Mouse (Mus musculus) lung, embryonic 14.5 days (tissue): ENCODE data around the gene Nrcam. TPM values are rescaled to one million over a fixed set of nuclear protein-coding genes. Genes with fewer than 3 reads are reported as not detected.

ENCODE experiments used
- ATAC-seq: fragments of 200-750 bp; cut with Nextera tagmentation; 2 replicates; pipeline ENCODE4 v1.8.0; 2017; ENCODE audit warnings: mild to moderate bottlenecking, moderate TSS enrichment, moderate library complexity; ENCODE audit not compliant: insufficient read depth
- DNase-seq: peaks from one replicate; pipeline ENCODE4 v3.0.0-alpha.2; 2015
- H3K27ac ChIP-seq: fragments of 300-500 bp; sonication (generic); 2 replicates; pipeline ENCODE4 v1.5.1; 2014; ENCODE audit warnings: low read depth, mild to moderate bottlenecking, moderate library complexity
- H3K27me3 ChIP-seq: fragments of 300-500 bp; sonication (generic); 2 replicates; pipeline ENCODE4 v1.6.1; 2014; ENCODE audit warnings: low read length, control low read depth; ENCODE audit not compliant: insufficient read depth
- H3K36me3 ChIP-seq: fragments of 300-500 bp; sonication (generic); 2 replicates; pipeline ENCODE4 v1.6.1; 2014; ENCODE audit warnings: control low read depth; ENCODE audit not compliant: insufficient read depth
- H3K4me1 ChIP-seq: fragments of 300-500 bp; sonication (generic); 2 replicates; pipeline ENCODE4 v1.6.1; 2014; ENCODE audit warnings: antibody characterized with exemption, control low read depth; ENCODE audit not compliant: insufficient read depth
- H3K4me2 ChIP-seq: fragments of 300-500 bp; sonication (generic); 2 replicates; pipeline ENCODE4 v1.6.1; 2014; ENCODE audit warnings: mild to moderate bottlenecking
- H3K4me3 ChIP-seq: fragments of 300-500 bp; sonication (generic); 2 replicates; pipeline ENCODE4 v1.5.1; 2014; ENCODE audit warnings: low read depth, low read length
- H3K9ac ChIP-seq: fragments of 300-500 bp; sonication (generic); 2 replicates; pipeline ENCODE4 v1.6.1; 2014
- H3K9me3 ChIP-seq: fragments of 300-500 bp; sonication (generic); 2 replicates; pipeline ENCODE4 v1.6.1; 2016; ENCODE audit warnings: low read depth, low read length, control low read depth
- CTCF ChIP-seq: IDR thresholded peaks from 2 replicates; pipeline ENCODE4 v1.5.1; 2016; ENCODE audit warnings: antibody characterized with exemption, low read depth
- WGBS: fragments of 180-500 bp; shearing (Covaris S2); extraction: QIAGEN DNeasy Blood & Tissue Kit; methylation state at CpG from one replicate; pipeline ENCODE4 v1.1.7; 2014; 5-methylcytosine and 5-hydroxymethylcytosine counted together
- polyA plus RNA-seq: library from polyadenylated mRNA; unstranded; fragments of >200 nt; fragmentation: Nextera tagmentation; extraction: Ambion mirVana; gene quantifications from 2 replicates; pipeline ENCODE4 v1.2.1, GENCODE M21; 2014

The Nrcam gene
- polyA plus RNA-seq, 1 experiment from 2014 or later: 20.6 TPM

DNA sequence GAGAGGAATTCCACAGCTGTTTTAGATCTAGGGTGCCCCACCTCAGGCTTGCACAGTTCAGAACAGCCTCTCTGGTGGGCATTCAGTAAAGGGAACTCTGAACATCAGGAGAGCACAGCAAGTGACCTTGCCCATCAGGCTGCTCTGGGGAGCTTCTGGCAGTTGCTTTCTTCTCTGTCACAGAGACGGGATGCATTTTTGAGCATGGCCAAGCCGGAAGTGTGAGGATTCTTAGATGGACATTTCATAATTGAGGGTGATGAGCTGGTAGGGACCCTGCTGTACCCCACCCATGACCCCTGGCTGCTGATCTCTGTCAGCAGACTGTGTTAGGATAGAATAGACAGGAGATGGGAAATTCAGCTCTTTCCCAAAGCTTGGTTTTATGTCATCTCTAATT is 225.4 kb downstream of the Nrcam start:
- ATAC-seq (no peak), DNase-seq (no peak)
- TF ChIP-seq CTCF: no peak
- Histone ChIP-seq H3K36me3 (no peaks in the 10 kb centered on the region), H3K9ac (no peak overlapping the region), H3K9me3 (no peaks in the 10 kb centered on the region), H3K4me3 (no peak overlapping the region), H3K4me1 (no peaks in the 10 kb centered on the region), H3K4me2 (no peak overlapping the region), H3K27ac (no peak overlapping the region), H3K27me3 (no peaks in the 10 kb centered on the region)
- 53% methylated on average over 2 of the region's 2 CpGs for WGBS

DNA sequence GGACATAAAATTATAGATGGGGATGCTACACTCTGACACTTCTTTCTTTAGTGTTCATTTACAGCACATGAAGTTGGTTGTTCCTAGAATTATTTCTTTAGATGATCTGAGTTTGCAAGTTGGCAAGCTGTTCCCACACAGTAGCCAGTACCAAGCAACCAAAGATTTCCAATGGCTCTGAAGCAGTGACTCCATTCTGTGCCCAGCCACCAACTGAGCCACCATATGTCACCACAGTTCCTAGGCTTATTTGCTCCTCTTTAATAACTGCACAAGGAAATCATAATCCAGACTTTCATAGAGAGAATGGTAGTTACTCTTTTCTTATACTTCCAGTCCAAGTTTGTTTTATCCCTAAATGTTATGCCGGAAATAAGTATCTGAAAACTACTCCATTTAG is 226.1 kb downstream of the Nrcam start:
- Histone ChIP-seq H3K36me3 (no peaks in the 10 kb centered on the region), H3K9me3 (no peaks in the 10 kb centered on the region), H3K27ac (no peak overlapping the region), H3K4me2 (no peak overlapping the region), H3K4me3 (no peak overlapping the region), H3K9ac (no peak overlapping the region), H3K4me1 (no peaks in the 10 kb centered on the region), H3K27me3 (no peaks in the 10 kb centered on the region)
- ATAC-seq (no peak), DNase-seq (no peak)
- no peak for TF ChIP-seq CTCF
- 74% methylated on average over 1 of the region's 1 CpGs for WGBS

DNA sequence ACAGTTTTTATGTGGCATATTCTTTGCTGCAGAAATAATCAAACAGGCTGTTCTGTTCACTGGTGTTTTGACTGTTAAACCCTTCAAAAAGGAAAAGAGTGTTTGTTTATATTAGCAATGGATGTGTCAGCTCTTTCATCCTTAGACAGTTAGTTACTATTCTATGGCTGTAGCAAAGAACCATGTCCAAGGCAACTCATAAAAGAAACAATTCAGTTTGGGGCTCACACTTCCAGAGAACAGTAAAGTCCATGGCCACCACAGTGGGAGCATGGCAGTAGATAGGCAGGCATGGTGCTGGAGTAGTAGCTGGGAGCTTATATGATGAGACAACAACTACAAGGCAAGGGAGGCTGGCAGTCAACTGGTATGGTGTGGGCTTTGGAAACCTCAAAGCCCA is 231.3 kb downstream of the Nrcam start:
- peak; percentile 87 for ATAC-seq
- no peak overlapping the region for H3K9ac ChIP-seq
- H3K36me3 ChIP-seq: no peaks in the 10 kb centered on the region
- H3K4me1 ChIP-seq: no peaks in the 10 kb centered on the region
- peak; percentile 68 for DNase-seq
- no peak overlapping the region for H3K4me3 ChIP-seq
- no peaks in the 10 kb centered on the region for H3K9me3 ChIP-seq
- no peak overlapping the region for H3K4me2 ChIP-seq
- H3K27me3 ChIP-seq: no peaks in the 10 kb centered on the region
- H3K27ac ChIP-seq: peak overlapping the region; percentile 54; the same call in 1 of the 2 replicates
- TF ChIP-seq CTCF: no peak

DNA sequence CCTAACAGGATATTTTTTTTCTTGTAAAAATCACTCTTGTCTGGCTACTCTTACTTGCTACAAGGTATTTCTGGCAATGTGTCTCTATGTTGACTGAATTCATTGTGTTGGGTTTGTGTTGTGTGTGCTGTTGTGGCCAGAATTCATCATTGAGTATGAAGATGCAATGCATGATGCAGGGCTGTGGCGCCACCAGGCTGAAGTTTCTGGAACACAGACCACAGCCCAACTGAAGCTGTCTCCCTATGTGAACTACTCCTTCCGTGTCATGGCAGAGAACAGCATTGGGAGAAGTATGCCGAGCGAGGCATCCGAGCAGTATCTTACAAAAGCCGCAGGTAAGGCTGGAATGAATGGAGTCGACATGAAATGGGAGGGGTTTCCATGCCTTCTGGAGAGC is 241.4 kb downstream of the Nrcam start:
- no peak overlapping the region for H3K4me3 ChIP-seq

DNA sequence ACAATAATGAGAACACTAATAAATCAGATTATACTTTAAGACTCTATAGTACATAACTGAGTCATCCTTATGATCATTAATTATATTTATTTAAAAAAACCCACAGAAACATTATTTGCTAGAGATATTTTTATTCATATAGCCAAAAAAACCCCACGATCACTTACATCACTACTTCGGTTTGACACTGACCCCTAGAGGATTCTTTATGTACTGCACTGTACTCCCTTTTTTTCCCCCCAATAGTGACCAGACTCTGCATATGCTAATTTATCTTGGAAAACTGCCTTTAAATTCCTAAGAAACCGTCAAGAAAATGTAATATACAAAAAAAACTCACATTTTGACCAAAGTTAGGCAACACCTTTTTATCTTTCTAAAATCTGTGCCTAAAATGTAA is 244.0 kb downstream of the Nrcam start:
- Histone ChIP-seq H3K27me3 (no peaks in the 10 kb centered on the region), H3K27ac (no peak overlapping the region), H3K9ac (no peak overlapping the region), H3K9me3 (no peaks in the 10 kb centered on the region), H3K4me2 (no peak overlapping the region), H3K36me3 (no peaks in the 10 kb centered on the region), H3K4me3 (no peak overlapping the region), H3K4me1 (no peaks in the 10 kb centered on the region)
- ATAC-seq (no peak), DNase-seq (peak; percentile 77)
- 9% methylated on average over 3 of the region's 3 CpGs for WGBS
- TF ChIP-seq CTCF: peak; percentile 73

More for the DNA sequence above, 241.4 kb downstream of the Nrcam start:
- Histone ChIP-seq H3K4me1 (no peaks in the 10 kb centered on the region), H3K36me3 (no peaks in the 10 kb centered on the region), H3K9me3 (no peaks in the 10 kb centered on the region), H3K9ac (no peak overlapping the region), H3K4me2 (no peak overlapping the region), H3K27ac (no peak overlapping the region), H3K27me3 (no peaks in the 10 kb centered on the region)
- peak; percentile 51 for TF ChIP-seq CTCF
- DNase-seq (peak; percentile 42), ATAC-seq (peak; percentile 47; the same call in 1 of the 2 replicates)
- 81% methylated on average over 7 of the region's 7 CpGs for WGBS

DNA sequence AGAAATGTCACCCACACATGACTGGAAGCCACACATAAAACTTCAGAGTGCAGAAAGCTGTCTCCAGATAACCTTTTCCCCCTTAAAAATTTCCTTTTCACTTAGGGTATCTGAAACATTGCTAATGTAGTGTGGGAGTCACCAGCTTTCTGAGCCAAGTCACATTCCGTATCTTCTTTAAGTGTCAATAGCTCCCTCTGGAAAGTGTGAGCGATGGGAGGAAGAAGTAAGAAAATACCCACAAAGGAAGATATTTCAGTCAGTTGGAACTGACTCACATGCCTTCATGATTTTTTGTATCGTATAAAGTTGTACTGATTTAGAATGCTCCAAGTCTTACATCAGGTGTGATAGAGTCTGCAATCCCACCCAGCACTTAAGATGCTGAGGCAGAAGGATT is 245.5 kb downstream of the Nrcam start:
- WGBS: 79% methylated on average over 3 of the region's 3 CpGs
- TF ChIP-seq CTCF: no peak
- no peak overlapping the region for H3K9ac ChIP-seq
- H3K27me3 ChIP-seq: no peaks in the 10 kb centered on the region
- no peak overlapping the region for H3K4me3 ChIP-seq
- H3K27ac ChIP-seq: no peak overlapping the region
- H3K36me3 ChIP-seq: no peaks in the 10 kb centered on the region
- no peak for DNase-seq
- no peak overlapping the region for H3K4me2 ChIP-seq
- no peaks in the 10 kb centered on the region for H3K9me3 ChIP-seq
- no peaks in the 10 kb centered on the region for H3K4me1 ChIP-seq
- no peak for ATAC-seq

DNA sequence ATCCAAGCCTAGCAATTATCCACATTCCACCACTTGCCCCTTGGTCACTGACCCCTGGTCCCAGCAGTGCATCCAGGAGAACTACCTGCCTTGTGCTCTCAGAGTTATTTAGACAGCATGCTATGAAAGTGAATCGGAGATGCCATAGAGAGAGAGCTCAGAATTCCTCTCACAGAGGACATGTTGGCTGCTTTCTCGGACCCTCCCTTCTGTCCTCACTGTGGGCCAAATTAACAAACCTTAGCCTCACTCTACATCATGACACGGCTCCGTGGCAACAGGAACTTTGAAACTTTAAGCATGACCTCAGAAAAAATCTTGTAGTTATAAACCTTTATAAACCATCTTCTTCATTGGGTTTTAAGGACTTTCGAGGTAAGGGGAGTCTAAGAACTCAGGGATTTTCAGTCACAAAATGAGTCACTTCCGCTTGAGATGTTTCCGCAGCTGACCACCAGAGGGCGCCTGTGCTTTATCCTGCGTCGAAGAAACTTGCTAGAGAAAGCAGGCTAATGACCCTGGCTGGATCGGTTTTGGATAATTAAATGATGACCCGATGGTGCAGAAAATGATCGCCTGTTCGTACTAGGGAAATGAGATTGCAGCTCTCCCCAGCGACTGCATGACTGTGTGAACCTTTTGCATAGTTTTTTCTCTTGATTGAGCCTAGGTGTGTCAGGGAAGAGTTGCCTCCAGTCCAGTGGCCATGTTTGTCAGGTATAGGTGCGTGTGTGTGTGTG is 272.9 kb downstream of the Nrcam start:
- WGBS: 33% methylated on average over 16 of the region's 16 CpGs
- ATAC-seq (no peak; the same call in 1 of the 2 replicates), DNase-seq (peak; percentile 89)
- Histone ChIP-seq H3K9ac (no peak overlapping the region), H3K27me3 (no peaks in the 10 kb centered on the region), H3K36me3 (no peaks in the 10 kb centered on the region), H3K27ac (no peak overlapping the region), H3K9me3 (no peaks in the 10 kb centered on the region), H3K4me1 (no peaks in the 10 kb centered on the region), H3K4me2 (no peak overlapping the region), H3K4me3 (no peak overlapping the region)
- TF ChIP-seq CTCF: peak; percentile 85
